Mouse (Mus musculus) left cerebral cortex, postnatal 36 days (tissue): ENCODE results near the gene Arhgef18. TPM values are rescaled to one million over a fixed set of nuclear protein-coding genes. Genes with fewer than 3 reads are reported as not detected.

Experiments used
- DNase-seq, 2 experiments: peaks; one replicate each; pipeline ENCODE4 v3.0.0; 2021 to 2022; ENCODE audit warnings: low spot score in 2 of 2, mixed read lengths in 1 of 2
- intact Hi-C: fragments of 180-260 bp; cut with DNase I; formaldehyde crosslinking; loops from one replicate; pipeline ENCODE4 v1.15.1; 2025
- total RNA-seq, 2 experiments: library from RNA; stranded (reverse); gene quantifications; 2 replicates each; pipeline ENCODE4 v1.2.3; 2021

The Arhgef18 gene
- total RNA-seq, 2 experiments from 2014 or later: 45.1 to 51.1 TPM

DNA sequence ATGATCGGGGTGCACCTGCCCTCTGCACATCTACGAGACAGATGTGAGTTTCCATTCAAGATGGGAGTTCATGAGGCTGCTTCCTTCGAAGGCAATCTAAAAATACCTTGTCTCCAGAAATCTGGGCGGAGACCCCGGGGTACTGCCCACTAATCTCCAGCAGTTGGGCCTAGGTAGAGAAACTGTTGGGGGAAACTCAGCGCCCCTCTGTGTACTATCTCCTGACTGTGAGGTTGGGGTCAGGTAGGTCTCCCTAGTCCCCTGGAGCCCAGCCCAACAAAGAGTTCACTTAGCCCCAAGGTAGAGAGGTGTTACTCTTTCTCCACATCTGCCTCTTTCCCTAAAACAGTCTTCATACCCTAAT, 101.0 kb downstream of the Arhgef18 start:
- no peak for DNase-seq
- intact Hi-C loops: no loop called here

DNA sequence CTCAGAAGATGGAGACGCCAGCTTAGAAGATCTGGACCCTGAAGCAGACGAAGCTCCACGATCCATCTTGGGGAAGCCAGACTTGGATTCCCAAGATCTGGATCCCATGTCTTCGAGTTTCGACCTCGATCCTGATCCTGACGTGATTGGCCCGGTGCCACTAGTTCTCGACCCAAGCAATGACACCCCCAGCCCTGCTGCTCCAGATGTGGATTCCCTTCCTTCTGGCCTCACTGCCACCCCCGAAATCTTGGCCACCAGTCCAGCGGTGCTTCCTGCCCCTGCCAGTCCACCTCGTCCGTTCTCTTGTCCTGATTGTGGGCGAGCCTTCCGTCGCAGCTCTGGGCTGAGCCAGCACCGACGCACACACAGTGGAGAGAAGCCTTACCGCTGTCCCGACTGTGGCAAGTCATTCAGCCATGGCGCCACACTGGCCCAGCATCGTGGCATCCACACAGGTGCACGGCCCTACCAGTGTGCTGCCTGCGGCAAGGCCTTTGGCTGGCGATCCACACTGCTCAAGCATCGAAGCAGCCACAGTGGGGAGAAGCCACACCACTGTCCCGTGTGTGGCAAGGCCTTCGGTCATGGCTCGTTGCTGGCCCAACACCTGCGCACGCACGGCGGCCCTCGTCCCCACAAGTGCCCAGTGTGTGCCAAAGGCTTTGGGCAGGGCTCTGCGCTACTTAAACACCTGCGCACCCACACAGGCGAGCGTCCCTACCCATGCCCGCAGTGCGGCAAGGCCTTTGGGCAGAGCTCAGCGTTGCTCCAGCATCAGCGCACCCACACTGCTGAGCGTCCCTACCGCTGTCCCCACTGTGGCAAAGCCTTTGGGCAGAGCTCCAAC, 103.0 kb downstream of the Arhgef18 start:
- intact Hi-C loops: no loop called here

DNA sequence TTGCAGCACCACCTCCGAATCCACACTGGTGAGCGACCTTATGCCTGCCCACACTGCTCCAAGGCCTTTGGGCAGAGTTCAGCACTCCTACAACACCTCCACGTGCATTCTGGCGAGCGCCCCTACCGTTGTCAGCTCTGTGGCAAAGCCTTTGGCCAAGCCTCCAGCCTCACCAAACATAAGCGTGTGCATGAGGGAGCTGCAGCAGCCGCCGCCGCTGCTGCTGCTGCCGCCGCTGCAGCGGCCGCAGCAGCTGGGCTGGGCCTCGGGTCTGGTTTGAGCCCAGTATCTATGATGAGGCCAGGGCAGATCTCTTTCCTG, 103.6 kb downstream of the Arhgef18 start:
- intact Hi-C loops: no loop called here
- DNase-seq: no peak

More for the DNA sequence above, 103.0 kb downstream of the Arhgef18 start:
- DNase-seq: no peak

DNA sequence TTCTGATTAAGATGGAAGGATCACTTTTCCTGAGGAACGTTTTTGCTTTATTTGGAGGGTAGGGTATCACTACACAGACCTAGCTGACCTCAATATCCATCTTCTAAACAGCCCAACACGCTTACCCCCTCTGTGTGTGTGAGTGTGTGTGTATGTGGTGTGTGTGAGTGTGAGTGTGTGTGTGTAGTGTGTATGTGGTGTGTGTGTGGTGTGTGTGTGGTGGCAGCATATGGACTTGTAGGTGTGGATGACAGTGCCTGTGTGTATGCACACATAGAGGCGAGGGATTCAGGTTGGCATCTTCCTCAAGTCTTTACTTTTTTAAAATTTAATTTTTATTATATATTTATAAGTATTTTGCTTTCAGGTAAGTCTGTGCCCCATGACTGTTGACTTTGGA, 105.8 kb downstream of the Arhgef18 start:
- intact Hi-C loops: no loop called here
- DNase-seq: no peak

DNA sequence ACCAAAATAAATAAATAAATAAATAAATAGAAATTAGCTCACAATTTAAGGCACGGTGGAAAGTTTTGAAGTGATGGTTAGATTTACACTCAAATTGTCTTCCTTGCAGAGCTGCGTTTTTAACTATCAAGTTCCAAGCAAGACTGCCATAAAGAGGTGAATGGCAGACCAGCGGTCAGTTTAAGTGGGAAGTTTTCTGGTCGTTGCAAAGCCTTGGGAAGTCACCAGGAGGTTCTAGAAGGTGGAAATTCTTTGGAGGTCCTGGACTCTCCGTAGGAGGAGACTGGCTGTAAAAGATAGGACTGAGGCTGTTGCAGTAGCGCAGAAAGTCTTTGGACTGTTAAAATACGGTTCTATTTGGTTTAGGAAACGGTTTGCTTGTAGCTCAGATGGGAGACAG, 106.9 kb downstream of the Arhgef18 start:
- intact Hi-C loops: no loop called here

DNA sequence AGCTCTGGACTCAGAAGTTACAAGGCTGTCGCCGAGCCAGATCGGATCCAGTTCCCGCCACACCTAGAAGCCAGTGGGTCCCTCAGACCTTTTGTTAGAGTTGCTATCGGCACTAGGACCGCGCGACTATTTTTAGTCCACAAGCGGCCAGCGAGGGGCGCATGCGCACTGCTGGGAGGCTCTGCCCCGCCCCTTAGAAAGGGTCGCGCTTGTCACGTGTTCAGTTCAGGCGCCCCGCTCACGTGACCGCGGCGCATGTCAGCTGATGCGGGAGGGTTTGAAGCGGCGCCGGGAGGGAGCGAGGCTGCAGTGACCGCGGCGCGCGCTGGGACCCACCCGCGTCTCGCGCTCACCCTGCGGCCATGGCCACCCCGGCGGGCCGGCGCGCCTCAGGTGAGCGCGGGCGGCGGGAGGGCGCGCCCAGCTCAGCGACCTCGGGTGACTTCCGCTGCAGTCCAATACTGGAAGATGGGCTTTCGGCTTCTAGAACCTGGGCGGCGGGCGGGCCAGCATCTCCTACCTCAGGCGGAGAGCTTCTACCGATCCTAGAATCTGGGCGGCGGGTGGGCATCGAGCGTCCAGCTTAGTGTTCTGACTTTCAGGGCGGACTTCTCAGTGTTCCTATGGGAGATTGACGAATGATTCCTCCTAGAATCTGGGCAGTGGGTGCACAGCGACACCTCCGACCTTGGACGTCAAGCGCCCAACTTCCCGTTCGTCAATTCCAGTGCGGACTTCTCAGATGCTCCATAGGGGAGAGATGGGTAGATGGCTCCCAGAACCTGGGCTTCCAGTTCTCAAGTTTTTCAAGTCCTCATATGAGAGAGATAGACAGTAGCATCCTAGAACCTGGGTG, 107.7 kb downstream of the Arhgef18 start, which contains the start of gene Mcoln1:
Gene Mcoln1 (plus strand): TSS at position 223 of the 856 bp plus-strand sequence.
- DNase-seq: peak; percentile 98
- intact Hi-C loops: no loop called here

More for the DNA sequence above, 106.9 kb downstream of the Arhgef18 start:
- DNase-seq: no peak

DNA sequence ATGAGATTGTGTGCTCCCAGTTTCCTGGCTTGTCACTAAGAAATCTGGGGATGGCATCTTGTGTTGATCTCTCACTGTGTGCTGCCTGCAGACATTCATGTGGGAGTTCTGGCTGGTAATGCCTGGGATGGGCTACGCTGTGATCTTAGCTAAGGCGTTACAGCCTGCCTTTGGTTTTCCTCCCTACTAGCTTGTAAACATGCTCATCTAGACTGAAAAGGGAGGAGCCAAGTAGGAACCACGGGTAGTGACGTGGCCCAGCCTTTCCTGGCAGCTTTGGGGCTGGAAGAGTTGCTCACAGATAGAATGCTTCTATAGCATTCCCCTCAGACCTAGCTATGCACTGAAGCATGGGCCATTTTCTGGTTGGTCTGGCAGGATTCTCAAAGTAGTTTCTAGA, 109.4 kb downstream of the Arhgef18 start:
- intact Hi-C loops: no loop called here
- peak; percentile 34 to 38 for DNase-seq

Other genes starting within 250 kb of the Arhgef18 start
- gene Insr, start 113.4 kb upstream of the Arhgef18 start, total RNA-seq: 10 to 100 TPM; 44.5 to 58.4 TPM
- not detected for gene A430078G23Rik, start 39.6 kb upstream of the Arhgef18 start, total RNA-seq
- gene Pex11g, start 74.7 kb downstream of the Arhgef18 start, total RNA-seq: 1 to 10 TPM in 1 of 2 experiments, under 1 TPM in 1; 0.54 to 1.3 TPM
- under 1 TPM in 1 of 2 experiments, not detected in 1; 0.61 TPM for gene Tex45, start 77.9 kb downstream of the Arhgef18 start, total RNA-seq
- 10 to 100 TPM; 28.7 to 30.8 TPM for gene Zfp358, start 100.1 kb downstream of the Arhgef18 start, total RNA-seq
- gene Mcoln1, start 107.5 kb downstream of the Arhgef18 start, total RNA-seq: 10 to 100 TPM; 78.8 to 98.1 TPM
- 10 to 100 TPM; 55.9 to 79.2 TPM for gene Pnpla6, start 122.4 kb downstream of the Arhgef18 start, total RNA-seq
- not detected for gene C330021F23Rik, start 175.0 kb downstream of the Arhgef18 start, total RNA-seq
- 10 to 100 TPM; 35.6 to 39.0 TPM for gene Camsap3, start 194.3 kb downstream of the Arhgef18 start, total RNA-seq
- gene Xab2, start 228.3 kb downstream of the Arhgef18 start, total RNA-seq: 10 to 100 TPM; 36.6 to 36.9 TPM
- gene Pet100, start 228.5 kb downstream of the Arhgef18 start, total RNA-seq: 10 to 100 TPM; 75.6 to 85.4 TPM
- not detected for gene Pcp2, start 232.5 kb downstream of the Arhgef18 start, total RNA-seq
- gene Stxbp2, start 237.9 kb downstream of the Arhgef18 start, total RNA-seq: 10 to 100 TPM; 44.0 to 61.7 TPM